Mouse (Mus musculus): ENCODE measurements around the gene Spag8.

Spag8 gene

GRCm38 (mm10) chr4:43652726-43653125, 668 bp downstream of the Spag8 start:
- DNase-seq (ENCODE audit: low spot score in 2 of 2) = no peak

DNA sequence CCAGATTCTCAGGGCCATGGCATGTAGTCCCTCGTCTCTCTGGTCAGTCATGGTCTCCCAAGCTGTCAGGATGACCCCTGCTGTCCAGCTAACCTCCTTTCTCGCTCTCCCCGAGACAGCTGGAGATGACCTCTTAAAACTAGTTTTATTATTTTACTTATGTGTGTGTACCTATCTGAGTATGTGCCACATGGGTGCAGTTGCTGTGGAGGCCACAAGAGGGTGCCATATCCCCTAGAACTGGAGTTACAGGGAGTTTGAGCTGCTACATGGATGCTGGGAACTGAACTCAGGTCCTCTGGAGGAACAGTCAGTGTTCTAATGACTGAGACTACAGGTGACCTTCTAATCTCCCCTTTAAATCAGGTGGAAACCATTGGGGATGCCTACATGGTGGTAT, 3.6 kb downstream of the Spag8 start:
- DNase-seq (ENCODE audit: low spot score in 2 of 2) = no peak

DNA sequence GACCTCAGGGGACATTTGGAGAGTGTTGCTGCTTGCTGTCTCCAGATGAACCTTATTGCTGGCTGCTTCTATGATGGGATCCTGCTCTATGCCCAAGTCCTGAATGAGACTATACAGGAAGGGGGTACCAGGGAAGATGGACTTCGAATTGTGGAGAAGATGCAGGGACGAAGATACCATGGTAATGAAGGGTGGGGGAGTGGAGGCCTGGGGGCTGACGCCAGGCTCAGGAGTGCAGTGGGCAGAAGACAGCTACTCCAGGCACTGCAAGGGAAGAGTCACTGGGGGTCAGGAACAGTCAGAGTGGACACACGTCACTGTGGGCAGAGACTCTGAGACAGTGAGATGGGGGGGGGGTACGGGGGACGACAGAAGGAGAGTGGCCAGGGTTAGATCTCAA, 12.9 kb downstream of the Spag8 start:
- DNase-seq (ENCODE audit: low spot score in 2 of 2) = peak in 1 of 2 experiments; percentile 1

DNA sequence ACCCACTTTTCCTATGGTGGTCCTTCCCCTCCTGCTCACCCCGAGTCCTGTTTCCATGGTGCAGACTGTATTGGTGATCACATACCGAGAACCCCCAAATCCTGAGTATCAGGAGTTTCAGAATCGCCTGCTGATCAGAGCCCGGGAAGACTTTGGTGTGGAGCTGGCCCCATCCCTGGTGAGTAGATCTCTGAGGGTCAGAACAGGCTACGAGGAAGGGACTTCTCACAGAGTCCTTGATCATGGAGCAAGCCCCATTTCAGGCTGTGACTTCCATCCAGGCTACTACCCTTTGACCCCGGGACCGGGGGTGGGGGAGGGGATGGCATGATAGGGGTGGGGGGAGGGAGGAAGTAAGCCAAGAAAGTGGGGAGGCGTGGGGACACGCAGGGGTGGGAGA, 13.3 kb downstream of the Spag8 start:
- peak in 1 of 2 experiments; percentile 2 for DNase-seq (ENCODE audit: low spot score in 2 of 2)

DNA sequence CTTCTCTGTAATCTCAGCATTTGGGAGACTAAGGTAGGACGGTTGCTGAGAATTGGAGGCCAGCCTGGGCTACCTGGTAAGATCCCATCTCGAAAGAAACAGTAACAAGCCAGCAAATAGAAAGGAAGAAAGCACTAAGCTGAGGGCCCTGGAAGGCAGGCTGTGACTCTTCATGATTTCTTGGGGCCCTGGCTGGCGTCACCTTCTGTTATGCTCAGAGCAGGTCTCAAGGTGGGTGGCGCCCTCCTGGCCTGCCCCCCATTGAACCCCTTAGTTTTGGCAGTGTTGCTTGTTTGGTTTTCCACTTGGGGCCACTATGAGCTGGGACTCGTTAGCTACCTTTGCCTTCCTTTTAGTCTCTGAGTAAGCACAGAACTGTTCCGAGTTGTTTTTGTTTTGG, 16.6 kb downstream of the Spag8 start:
- peak; percentile 1 to 2 for DNase-seq (ENCODE audit: low spot score in 2 of 2)

DNA sequence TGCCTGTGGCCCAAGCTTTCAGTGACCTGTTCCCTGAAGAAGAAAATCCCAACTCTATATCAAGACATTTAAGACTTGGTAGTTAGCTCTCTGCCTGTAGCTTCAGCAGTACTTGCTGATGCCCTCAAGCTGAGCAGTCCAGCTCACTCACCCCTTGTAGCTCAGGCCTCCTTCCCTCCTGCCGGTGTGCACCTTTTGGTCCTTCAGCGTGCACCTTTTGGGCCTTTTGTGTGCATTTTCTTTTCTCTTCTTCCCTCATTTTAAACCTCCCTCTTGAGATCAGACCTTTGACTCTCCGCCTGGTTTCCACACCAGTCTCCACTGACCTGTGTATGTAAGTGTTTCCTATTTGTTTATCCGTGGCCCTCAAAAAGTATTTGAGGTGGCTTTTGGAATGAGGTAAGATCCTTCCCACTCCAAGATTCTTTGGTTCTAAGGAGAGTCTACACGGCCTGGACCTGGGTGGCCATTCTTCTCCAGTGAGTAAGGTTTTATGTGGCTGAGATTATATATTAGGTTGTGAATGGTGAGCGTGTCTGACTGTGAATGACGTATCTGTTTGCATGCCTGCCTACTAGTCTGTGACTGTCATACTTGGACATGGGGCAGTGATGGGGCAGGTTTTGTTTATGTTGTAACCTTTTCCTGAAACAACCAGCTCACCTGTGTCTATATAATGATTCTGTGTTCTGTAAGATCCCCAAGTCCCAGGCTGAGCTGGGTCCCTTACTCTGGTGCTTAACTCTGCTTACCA, 18.6 kb downstream of the Spag8 start:
- DNase-seq (ENCODE audit: low spot score in 2 of 2) = peak in 1 of 2 experiments; percentile 2

GRCm38 (mm10) chr4:43633736-43634135, 19.7 kb downstream of the Spag8 start:
- peak in 1 of 2 experiments; percentile 1 for DNase-seq (ENCODE audit: low spot score in 2 of 2)

DNA sequence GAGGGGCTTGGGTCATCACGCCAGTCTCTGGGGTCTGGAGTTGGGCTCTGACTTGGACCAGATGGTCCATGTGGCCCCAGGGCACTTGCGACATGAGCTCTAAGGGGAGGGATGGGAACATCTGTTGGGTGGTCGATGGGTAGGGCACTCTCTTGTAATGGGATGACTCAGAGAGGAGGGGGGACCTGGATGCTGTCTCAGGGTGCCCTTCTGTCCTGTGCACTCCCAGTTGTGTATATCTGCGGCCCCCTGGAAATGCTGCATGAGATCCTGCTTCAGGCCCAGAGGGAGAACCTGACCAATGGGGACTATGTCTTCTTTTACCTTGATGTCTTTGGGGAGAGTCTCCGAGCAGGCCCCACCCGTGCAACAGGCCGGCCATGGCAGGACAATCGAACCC, 20.1 kb downstream of the Spag8 start:
- DNase-seq (ENCODE audit: low spot score in 2 of 2) = peak in 1 of 2 experiments; percentile 4

DNA sequence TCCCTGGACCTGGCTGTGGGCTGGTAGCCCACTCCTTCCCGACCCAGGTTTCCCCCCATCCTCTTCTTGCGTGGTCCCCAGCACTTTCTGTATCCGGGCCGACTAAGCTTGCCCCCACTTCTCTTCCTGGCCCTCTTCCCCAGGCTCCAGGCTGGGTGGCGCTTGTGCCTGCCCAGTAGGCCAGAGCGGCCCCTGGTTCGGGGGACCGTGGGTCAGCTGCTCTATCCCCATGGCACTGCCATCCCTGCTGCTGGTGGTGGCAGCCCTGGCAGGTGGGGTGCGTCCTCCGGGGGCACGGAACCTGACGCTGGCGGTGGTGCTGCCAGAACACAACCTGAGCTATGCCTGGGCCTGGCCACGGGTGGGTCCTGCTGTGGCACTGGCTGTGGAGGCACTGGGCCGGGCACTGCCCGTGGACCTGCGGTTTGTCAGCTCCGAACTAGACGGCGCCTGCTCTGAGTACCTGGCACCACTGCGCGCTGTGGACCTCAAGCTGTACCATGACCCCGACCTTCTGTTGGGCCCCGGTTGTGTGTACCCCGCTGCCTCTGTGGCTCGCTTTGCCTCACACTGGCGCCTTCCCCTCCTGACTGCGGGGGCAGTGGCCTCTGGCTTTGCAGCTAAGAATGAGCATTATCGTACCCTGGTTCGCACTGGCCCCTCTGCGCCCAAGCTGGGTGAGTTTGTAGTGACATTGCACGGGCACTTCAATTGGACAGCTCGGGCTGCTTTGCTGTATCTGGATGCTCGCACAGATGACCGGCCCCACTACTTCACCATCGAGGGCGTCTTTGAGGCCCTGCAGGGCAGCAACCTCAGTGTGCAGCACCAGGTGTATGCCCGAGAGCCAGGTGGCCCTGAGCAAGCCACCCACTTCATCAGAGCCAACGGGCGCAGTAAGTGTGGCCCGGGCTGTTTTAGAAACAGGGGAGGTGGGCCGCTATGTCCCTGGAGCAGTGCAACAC, 21.2 kb downstream of the Spag8 start:
- peak in 1 of 2 experiments; percentile 31 for DNase-seq (ENCODE audit: low spot score in 2 of 2)

- peak in 1 of 2 experiments; percentile 35 for DNase-seq (ENCODE audit: low spot score in 2 of 2)
Measured at GRCm38 (mm10) chr4:43631046-43631955, 22.1 kb downstream of the Spag8 start, which contains the start of gene Npr2. TSS of gene Npr2 (plus strand) at chr4:43631935.

DNA sequence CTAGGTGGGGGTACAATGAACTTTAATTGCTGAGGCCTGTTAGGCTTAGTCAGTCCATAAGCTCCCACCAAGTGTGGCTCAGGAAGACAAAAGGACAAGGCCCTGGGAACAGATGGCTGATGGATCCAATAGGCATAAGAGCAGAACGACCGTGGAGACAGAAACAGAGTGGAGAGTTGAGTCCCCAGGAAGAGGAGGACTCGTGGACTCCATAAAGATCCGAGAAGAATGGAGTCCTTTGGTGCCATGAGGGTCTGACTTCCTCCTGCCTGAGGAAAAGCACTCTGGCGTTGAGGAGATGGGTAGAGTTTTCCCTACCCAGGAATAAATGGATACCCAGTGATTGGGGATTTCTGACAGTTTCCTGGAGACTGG, 22.7 kb downstream of the Spag8 start:
- DNase-seq (ENCODE audit: low spot score in 2 of 2) = no peak

DNA sequence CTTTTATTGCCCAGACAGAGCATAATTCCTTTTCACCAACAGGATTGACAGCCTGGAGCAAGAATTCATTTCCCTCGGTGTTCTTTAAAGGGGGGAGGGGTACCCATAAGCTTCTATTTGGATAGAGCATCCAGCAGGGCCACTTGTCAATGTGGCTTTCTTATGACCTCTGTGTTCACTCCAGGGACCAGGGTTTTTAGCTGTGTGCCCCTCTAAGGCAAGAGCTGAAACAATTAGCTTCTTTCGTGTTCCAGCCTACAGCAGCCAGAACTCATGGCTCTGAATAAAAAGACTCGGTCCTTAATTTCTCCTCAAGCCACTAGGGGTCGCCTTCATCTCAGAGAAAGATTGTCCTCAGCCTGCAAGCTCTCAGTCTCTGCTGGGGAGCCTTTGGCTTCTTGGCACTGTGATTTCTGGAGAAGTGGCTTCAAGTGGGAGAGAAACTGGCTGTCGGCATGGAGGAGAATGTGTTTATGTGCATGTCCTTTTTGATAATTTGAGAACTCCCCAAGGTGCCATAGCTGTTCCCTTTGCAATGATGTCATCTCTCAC, 23.3 kb downstream of the Spag8 start:
- DNase-seq (ENCODE audit: low spot score in 2 of 2) = peak; percentile 72 to 81

GRCm38 (mm10) chr4:43629106-43629817, 24.1 kb downstream of the Spag8 start:
- DNase-seq (ENCODE audit: low spot score in 2 of 2) = no peak

GRCm38 (mm10) chr4:43620146-43620778, 33.1 kb downstream of the Spag8 start:
- no peak for DNase-seq (ENCODE audit: low spot score in 2 of 2)

DNA sequence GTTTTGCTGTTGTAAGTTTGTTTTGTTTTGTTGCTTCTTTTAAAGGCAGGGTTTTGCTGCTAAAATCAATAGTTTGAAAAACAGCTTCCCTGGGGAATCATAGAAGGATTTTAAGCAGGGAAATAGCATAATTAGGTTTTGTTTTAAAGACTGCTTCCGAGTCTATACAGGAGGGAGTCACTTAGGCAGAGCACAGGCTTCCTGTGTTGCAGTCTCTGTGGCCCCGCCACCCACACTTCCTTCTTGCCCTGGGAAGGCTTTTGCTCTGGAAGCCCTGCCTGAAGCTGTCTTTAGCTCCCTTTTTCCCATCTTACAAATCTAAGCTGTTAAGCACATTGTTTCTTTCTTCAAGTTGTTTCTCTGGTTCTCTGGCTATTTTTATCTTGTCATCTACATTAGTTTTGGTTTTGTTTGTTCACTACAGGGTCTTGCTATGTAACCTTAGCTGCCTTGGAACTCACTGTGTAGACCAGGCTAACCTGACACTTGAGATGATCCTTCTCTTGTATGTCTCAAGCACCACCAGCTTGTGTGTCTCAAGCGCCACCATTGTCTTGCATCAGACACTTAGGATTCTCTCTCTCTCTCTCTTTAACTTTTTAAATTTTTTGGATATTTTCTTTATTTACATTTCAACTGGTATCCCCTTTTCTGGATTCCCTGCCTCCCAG, 40.2 kb downstream of the Spag8 start:
- DNase-seq (ENCODE audit: low spot score in 2 of 2) = no peak

DNA sequence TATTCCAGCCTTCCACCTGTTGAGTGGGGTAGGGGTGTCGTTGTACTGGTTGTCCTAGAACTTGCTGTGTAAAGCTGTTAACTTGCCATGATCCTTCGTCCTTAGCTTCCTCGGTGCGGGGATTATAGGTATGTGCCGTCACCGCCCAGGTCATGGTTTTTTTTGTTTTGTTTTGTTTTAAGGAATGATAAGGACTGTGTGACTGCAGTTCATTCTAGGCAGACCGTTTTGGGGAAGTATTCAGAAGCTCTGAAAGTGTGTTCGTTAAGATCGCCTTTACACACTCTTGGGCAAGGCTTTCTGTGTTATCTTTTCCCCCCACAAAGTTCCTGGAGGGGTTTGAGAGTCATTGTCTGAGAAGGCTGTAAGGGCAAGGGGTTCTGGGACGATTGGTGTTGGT, 40.9 kb downstream of the Spag8 start:
- DNase-seq (ENCODE audit: low spot score in 2 of 2) = no peak

- no peak for DNase-seq (ENCODE audit: low spot score in 2 of 2)
Measured at GRCm38 (mm10) chr4:43604751-43605685, 48.4 kb downstream of the Spag8 start.

- DNase-seq (ENCODE audit: low spot score in 2 of 2) = no peak
Measured at GRCm38 (mm10) chr4:43604099-43604498, 49.3 kb downstream of the Spag8 start.

Measured in frontal cortex, postnatal 10 days (tissue).